Mouse (Mus musculus) frontal cortex, adult (tissue): ENCODE data around the gene Daam2.

Experiments
- ATAC-seq: cut with Nextera tagmentation; 2 replicates; pipeline ENCODE4 v1.9.2; 2017; ENCODE audit warnings: mild to moderate bottlenecking, moderate library complexity, mixed read lengths; ENCODE audit not compliant: low TSS enrichment

Daam2 gene

DNA sequence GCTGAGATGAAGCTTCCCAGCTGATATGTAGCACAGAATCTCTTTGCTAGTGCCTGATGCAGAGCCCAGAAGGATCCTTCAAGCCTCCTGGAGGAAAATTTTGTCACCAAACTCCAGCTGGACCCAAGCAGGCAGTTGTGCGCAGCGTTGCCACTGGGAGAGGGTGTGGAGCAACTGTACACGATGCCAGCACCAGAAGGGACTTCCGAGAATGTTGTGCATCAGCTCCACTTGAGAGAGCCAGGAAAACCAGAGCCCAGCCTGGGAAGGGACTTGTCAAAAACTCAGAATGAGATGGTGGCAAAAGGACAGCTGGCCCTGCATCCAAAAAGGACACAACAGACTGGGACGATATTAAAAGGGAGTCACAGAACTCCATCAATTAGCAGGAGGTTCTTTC is 32.5 kb downstream of the Daam2 start:
- ATAC-seq = no peak

DNA sequence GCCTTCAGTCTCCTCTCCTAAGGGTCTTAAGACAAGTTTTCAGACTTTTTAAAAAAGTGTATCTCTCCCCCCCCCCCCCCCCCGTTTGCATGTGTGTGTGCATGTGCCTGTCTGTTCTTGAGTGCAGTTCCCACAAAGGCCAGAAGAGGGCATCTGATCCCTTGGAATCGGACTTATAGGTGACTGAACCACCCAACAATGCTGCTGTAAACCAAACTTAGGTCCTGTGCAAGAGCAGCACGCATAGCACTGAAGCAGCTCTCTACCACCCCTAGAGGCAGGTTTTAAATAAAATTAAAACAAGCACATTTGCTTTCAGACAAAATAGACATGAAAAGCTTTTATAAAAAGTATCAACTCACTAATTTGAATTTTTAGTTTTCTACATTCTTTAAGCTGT is 33.9 kb downstream of the Daam2 start:
- ATAC-seq = no peak

DNA sequence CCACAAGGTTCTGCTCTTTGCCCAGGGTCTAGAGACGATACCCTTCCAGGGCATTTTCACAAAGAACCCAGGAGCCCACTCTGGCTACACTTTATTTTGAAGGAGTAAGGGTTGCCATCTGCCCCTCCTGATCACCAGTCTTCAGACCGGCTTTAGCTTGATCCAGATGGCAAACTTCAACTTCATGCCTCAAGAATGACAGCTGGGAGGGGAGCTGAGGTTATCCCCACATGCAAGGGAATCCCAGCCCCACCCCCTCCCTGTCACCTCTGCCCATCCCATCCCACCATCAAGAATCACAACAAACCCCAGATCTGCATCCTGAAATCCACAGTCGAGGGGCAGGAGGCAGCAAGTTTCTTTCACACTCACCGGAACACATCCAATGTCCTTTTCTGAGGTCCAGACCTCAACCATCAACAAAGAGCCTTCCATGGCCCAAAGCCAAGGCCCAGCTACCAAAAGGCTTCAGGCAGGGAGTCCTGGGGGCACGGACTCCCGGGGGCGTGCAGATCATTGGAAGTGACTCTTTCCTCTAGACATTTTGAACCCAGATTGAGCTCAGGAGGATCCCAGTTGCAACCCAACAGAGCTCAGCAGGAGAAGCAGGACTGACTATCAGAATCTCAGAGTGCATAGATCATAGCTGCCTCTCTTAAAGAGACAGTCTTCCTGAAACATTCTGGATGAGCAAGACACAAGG is 35.5 kb downstream of the Daam2 start:
- no peak for ATAC-seq

DNA sequence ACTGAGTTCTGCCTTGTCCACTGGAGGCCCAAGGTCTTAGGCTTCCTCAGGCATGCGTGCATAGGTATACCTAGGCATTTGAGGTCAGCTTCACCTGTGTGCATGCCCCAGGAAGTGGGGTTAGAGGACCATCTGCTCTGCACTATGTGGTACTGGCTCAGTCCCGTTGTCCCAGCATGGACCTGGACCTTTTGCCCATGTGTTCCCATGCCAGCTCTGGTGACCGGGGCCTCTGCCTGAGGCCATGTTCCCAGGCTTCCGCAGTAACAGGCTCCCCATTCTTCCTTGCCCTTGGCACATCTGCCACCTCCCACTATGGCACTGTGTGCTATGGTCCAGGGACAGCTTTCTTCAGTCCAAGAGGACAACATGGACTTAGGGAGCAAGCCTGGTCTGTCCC is 36.1 kb downstream of the Daam2 start:
- peak; percentile 23; the same call in 1 of the 2 replicates for ATAC-seq

DNA sequence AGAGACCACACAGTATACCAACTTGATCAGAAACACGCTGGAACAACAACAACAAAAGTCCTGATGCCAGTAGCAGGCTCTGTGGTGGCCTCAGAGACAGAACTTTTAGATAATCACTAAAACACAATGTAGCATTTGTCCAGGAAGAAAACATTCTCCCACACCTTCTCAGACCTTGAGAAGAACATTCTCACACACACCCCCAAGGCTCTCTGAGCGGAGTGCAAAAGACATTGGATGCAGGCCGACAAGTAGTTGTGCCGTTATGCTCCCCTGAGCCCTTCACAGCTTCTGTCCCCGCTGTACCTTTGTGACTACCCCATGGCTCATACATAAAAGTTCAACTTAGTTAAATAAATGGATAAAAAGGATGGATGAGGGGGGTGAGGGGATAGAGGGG is 37.6 kb downstream of the Daam2 start:
- peak; percentile 65 for ATAC-seq

DNA sequence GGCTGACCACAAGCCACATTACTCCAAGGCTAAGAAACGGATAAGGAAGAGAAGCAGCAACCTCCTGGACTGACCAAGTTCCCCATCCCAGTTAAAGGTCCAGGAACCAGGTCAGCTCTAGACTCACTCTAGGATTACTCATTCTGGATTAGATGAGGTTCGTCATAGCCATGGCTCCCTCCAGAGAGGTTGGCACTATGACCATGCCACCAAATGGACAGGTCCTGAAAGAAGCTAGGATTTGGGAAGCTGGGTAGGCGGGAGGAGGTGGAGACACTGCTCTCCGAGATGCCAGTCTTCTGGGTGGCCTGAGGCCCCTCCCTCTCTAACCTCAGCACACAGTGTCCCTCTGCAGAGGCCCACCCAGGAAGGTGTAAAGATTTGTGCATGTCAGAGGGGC is 38.2 kb downstream of the Daam2 start:
- no peak for ATAC-seq

DNA sequence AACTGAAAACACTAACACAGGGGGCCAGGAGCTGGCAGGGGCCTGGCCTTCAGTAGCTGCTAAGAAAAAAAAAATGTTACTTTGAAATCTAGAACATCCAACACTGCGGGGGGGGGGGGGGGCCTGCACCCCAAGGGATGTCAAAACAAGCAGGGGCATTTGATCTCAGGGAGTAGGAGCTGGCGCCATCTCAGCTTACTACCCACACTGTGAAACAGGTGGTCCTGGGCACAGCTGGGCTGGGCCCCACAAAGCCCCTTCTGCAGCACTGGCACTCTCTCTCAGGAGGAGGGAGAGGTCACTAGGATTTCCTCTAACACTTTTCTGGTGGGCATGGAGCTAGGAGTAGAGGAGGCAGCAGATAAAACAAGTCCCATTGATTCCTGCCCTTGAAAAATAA is 39.6 kb downstream of the Daam2 start:
- no peak for ATAC-seq

DNA sequence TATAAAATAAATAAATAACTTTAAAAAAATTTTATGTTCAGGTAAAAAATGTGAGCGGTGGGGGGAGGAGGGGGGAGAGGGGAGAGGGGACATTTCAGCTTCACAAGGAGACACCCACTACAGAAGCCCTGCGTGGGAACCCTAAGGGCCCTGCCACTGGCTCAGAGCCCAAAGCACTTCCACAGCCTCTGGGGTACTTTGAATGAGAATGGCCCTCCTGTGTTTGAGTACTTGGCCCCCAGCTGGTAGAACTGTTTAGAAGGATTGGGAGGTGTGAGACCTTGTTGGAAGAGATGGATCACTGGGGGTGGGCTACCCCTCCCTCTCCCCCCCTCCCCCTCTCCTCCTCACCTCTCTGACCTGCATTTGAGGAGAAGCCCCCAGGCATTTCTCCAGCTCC is 41.7 kb downstream of the Daam2 start:
- ATAC-seq = no peak

DNA sequence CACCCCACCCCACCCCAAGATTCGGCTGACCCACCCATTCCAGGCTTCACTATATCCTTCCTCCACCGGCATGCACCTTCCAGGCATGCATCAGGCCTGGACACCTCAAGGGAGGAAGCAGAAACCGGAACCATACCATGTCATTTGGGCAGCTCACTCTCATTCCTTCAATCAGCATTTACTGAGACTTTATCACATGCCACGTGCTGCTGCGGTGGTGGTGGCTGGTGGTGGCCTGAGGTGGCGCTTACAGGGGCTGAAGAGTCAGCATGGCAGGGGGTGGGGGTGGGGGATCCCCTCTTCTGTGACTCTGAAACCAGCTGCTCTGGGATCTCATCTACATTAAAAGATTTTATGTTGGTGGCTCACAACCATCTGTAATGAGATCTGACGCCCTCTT is 42.1 kb downstream of the Daam2 start:
- no peak for ATAC-seq

DNA sequence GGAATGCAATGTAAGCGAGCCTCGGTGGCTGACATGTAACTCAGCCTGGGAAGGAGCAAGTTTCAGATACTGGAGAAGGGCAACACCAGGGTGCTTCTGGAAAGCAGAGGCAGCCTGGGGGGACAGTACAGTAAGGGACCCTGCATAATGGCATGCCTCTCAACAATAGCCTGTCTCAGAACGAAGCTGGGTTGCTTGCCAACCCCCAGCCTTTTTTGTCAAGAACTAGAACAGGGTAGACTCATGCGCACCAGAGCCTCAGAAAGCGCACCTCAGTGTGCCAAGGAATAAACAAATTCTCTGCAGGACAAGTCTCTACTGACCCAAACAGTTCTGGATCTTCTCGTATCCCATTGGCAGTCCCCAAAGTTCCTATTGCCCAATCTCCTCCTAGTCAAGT is 43.5 kb downstream of the Daam2 start:
- peak; percentile 44; the same call in 1 of the 2 replicates for ATAC-seq

DNA sequence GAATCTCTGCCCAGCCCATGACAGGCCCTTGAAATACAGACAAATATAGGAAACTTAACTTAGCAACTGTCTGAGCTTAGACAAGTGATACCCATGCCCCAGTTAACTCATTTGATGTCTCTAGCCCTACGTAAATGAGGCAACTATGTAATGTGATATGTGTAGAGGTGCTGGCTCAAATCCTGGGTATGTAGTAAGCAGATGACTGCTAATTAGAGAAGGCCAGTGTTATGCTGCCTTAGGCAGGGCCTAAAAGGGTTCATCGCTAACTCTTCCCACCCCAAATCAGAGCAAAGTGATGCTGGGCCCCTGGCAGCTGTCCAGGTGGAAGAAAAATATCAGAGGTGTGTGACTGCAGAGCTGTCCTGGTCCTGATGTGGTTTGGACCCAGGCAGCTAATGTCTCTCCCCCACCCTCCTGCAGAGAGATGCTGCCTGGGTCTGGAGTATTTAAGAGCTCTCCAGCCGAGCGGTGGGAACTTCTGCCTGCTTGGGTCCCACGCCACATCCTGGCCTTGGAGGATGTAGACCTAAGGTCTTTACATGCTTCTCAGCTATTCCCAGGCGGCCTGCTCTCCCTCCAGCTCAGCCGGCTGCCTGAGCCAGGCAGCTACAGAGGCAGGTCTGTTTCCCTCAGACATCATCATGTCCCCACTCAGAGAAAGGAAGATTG is 44.4 kb downstream of the Daam2 start:
- ATAC-seq = no peak

DNA sequence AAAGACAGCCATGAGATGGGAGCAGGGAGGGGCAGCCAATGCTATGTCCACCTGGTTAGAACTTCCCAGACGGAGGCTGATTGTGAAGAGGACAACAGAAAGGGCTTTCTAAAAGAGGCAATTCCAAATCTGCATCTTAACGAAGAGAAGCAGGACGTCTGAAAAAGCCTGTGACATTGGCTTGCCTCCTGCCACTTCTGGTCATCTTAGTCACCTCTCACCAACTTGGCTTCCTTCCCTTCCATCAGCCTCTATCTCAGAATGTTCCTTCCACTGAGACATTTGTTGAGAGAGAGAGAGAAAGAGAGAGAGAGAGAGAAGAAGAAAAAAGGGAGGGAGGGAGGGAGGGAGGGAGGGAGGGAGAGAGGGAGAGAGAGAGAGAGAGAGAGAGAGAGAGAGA is 47.1 kb downstream of the Daam2 start:
- ATAC-seq = no peak

DNA sequence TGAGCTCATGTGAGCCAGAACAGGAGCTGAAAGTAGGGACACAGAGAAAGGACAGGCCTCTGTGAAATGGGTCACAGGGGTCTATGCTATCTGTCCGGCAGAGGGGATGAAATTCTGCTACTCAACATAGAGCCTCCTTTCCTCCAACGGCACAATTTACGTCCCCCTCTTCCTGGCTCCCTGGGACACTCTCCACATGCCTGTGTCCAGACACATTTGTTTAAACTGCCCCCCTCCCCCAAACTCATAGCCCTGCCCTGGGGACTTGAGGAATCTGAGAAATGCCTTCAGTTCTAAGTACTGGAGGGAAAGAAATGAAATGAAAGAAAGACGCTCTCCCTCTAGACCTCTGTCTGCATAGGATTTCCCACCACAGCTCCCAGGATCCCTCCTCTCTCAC is 48.5 kb downstream of the Daam2 start:
- no peak for ATAC-seq

DNA sequence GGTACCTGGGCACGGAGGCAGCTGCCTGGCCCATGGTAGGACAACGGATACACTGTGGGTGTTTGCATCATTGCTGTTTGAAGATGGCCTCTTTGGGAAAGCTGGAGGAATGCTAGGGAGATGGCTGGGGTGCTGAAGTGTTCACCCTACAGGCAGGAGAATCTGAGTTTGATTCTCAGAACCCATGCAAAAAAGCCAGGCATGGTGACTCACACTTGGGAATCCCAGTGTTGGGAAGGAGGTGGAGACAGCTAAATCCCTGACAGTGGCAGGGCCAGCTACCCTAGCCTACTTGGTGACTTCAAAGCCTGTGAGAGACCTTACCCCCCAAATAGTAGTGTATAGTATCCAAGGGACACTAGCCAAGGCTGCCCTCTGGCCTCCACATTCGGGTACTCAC is 49.0 kb downstream of the Daam2 start:
- ATAC-seq = peak; percentile 69

DNA sequence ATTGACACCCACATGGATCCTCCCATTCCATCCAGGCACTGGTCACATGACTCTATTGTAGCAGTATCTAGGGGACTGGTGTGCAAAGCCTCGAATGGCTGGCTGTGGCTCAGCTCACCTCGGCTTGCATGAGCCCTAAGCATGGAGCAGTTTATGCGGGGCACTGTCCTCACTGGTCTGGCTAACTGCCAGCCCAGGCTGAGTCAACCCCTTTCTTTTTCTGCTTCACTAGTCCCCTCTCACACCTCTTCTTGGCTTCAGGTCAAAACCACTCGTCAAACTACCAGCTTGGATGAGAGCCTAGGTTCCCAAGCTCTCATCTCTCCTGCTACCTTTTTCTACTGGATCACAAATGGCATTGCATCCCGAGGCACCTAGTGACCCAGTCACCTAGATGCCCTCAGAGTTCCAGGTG is 51.5 kb downstream of the Daam2 start:
- ATAC-seq = no peak

DNA sequence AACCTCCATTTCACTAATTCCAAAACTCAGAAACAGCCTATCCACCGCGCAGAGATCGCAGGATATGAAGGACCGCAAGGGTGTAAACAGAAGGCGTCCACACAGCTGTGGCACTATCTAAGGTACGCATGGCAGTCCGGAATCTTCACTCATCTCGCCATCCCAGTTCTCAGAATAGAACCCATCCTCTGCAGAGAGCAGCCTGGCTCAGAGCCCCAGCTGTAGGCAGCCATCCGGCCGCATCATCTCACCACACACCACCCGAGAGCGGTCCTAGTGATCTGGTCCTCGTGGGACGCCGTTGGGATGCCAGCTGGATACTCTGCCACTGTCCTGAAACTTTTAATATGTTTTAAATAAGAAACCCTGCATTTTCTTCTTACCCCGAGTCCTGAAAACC is 54.7 kb downstream of the Daam2 start:
- ATAC-seq = peak; percentile 88

DNA sequence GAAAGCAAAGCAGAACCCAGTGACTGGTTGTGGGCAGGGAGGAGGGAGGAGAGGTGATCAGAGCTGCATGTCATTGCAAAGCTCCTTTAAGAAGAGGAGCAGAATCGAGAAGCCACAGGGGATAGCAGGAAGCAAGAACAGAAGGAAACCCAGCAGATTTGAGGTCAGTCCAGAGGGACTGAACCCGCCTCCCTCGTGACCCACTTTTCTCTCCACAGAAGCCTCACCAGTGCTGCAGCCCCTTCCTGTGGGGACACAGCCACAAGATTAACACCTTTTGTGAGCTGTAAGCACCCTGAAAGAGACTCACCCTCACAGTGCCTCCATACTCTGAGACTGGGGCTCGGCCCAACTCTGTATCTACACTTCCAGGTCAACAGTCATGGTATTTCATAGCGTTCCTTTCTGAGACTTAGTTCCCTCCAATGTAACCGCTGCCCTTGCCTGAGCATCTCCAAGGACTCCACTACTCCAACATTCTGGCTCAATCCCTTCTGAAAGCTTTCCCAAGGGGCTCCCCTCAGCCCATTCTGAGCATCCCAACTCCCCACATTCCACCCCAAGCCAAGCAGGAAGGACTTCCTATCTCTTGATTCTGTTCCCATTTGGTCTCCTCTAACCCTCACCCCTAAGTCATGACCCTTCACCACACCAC is 60.8 kb downstream of the Daam2 start:
- ATAC-seq = no peak

DNA sequence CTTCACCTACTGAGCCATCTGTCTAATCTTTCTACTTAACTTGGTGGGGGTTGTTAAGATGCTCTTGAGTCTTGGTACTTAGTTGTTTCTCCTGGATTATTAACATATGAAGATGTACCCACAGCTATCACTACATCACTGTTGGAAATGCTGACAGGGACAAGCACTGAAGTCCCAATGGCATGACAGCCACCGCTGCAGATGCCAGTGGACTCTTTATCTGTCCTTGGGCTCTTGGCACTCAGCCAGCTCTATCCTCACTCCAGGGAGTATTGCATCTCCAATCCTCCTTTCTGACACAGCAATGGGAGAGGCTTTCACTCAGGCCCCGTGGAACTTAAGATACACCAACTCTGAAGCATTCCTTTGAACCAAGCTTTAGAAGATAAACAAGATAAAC is 63.9 kb downstream of the Daam2 start:
- ATAC-seq = no peak

DNA sequence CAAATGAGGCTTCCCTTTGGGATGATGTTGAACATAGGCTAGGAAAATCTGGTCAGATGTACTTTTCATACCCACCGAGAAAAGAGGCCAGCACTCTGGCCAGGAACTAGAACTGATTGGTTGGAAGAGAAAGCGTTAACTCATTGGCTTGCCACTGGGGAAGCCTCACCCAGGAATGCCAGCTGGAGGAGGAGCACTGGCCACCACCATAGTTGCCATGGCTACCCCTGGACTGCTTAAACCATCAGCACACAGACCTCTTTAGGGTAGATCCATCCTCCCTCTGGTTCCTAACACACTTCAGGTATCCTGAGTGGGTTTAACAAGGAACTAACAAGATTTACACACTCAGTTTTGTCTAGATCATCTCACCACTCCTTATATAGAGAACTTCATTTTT is 64.5 kb downstream of the Daam2 start:
- ATAC-seq = no peak

DNA sequence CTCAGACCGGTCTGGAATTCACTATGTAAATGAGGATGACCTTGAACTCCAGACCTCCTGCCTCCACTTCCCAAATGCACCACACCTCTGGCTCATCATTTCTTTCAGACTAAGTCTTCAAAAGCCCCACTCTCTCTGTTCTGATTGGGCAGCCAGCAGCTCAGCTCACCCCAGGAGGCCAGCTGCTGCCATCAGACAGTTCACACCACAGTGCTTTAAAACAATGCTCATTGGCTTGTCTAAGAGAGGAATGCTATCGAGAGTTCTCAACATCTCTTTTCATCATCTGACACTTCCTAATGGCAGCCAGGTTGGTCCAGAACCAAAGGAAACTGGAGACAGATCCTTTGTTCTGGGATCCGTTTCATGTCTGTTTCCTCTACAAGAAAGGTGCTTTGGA is 66.0 kb downstream of the Daam2 start:
- ATAC-seq = no peak

DNA sequence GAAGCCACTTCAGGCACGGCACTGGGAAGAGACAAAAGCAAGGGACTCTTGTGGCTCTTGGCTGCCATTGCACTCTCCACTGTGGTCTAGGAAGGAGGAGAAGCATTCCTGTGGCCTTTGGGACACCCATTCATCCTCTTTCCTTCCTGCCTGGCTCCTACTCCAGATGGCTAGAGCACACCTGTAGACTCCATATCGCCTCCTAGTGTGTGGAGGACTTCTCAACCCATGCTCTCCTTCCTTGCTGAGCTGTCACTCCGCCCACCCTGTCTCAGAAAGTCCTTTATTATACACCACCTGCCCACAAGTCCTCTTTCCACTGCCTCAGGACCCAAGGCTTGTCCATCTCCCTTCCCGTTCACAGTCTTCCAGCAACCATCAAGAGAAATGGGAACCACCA is 70.9 kb downstream of the Daam2 start:
- no peak for ATAC-seq

DNA sequence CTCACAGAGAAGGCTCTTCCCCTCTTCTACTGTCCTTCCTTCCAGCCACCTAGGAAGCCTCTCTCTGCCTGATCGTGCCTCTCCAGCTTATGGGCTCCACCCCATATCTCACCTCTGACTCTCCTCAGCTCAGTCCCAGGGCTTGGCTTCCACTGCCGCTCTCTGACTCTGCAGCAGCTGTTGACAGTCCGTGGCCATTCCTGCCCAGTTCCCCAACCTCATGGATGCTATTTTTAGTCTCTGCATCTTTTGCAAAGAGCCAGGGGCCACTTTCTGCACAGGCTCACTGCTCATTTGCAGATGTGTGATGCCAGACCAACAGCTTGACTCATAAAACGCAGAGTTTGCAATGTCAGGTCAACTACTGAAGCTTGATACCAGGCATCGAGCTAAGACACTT is 75.0 kb downstream of the Daam2 start:
- ATAC-seq = no peak

DNA sequence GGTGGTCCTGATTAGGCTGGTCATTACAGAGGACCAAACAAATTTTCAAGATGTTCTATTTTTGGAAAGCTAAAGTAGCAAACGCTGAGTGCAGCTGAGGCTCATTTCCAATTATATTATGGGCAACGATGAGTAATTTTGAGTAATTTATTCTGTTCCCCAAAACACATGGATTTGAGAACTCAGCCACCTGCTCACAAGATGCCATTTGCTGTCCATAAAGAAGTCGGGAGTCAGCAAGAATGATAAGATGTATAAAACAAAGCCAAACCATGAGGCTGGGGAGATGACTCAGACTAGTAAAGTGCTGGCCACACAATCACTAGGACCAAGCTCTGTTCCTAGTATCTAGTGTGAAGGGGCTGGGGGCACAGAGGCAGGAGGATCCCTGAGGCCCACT is 79.7 kb downstream of the Daam2 start:
- ATAC-seq = peak; percentile 78
